Mouse (Mus musculus) hindbrain, embryonic 14.5 days (tissue): ENCODE measurements around the gene Tnnt2. TPM values are rescaled to one million over a fixed set of nuclear protein-coding genes. Genes with fewer than 3 reads are reported as not detected.

ENCODE experiments used
- ATAC-seq: fragments of 200-750 bp; cut with Nextera tagmentation; 2 replicates; pipeline ENCODE4 v1.8.0; 2017; ENCODE audit warnings: moderate number of reproducible peaks, mild to moderate bottlenecking, moderate TSS enrichment, moderate library complexity; ENCODE audit not compliant: low FRiP score
- DNase-seq: peaks from one replicate; pipeline ENCODE4 v3.0.0-alpha.2; 2015; ENCODE audit warnings: low spot score
- H3K27ac ChIP-seq: fragments of 300-500 bp; sonication (generic); 2 replicates; pipeline ENCODE4 v1.5.1; 2014; ENCODE audit warnings: mild to moderate bottlenecking, moderate library complexity
- H3K27me3 ChIP-seq: fragments of 300-500 bp; sonication (generic); 2 replicates; pipeline ENCODE4 v1.6.1; 2014; ENCODE audit warnings: mild to moderate bottlenecking, low read length, mixed read lengths; ENCODE audit not compliant: control insufficient read depth, insufficient read depth
- H3K36me3 ChIP-seq: fragments of 300-500 bp; sonication (generic); replicated peaks from 2 replicates; pipeline ENCODE4 v1.6.1; 2014; ENCODE audit not compliant: control insufficient read depth, insufficient read depth
- H3K4me1 ChIP-seq: fragments of 300-500 bp; sonication (generic); replicated peaks from 2 replicates; pipeline ENCODE4 v1.6.1; 2014; ENCODE audit warnings: antibody characterized with exemption, low read length, mixed read lengths; ENCODE audit not compliant: control insufficient read depth, insufficient read depth
- H3K4me2 ChIP-seq: fragments of 300-500 bp; sonication (generic); replicated peaks from 2 replicates; pipeline ENCODE4 v1.6.1; 2014; ENCODE audit warnings: mild to moderate bottlenecking, moderate library complexity
- H3K4me3 ChIP-seq: fragments of 300-500 bp; sonication (generic); replicated peaks from 2 replicates; pipeline ENCODE4 v1.5.1; 2014; ENCODE audit warnings: mild to moderate bottlenecking, low read length
- H3K9ac ChIP-seq: fragments of 300-500 bp; sonication (generic); 2 replicates; pipeline ENCODE4 v1.6.1; 2014
- H3K9me3 ChIP-seq: fragments of 300-500 bp; sonication (generic); 2 replicates; pipeline ENCODE4 v1.6.1; 2016; ENCODE audit warnings: low read length; ENCODE audit not compliant: control insufficient read depth
- WGBS: fragments of 180-500 bp; shearing (Covaris S2); extraction: QIAGEN DNeasy Blood & Tissue Kit; methylation state at CpG from one replicate; pipeline ENCODE4 v1.1.7; 2014; 5-methylcytosine and 5-hydroxymethylcytosine counted together
- polyA plus RNA-seq: library from polyadenylated mRNA; unstranded; fragments of >200 nt; fragmentation: Nextera tagmentation; extraction: Ambion mirVana; gene quantifications from 2 replicates; pipeline ENCODE4 v1.2.1, GENCODE M21; 2014

Gene Tnnt2
- polyA plus RNA-seq, 1 experiment from 2014 or later: 0.70 TPM

GRCm38 (mm10) chr1:135838626-135839025 lies 2.5 kb downstream of the Tnnt2 start:
- no peak overlapping the region for H3K4me3 ChIP-seq
- H3K36me3 ChIP-seq: no peaks in the 10 kb centered on the region
- DNase-seq (no peak), ATAC-seq (no peak)
- 70% methylated on average over 4 of the region's 4 CpGs for WGBS
- no peaks in the 10 kb centered on the region for H3K4me1 ChIP-seq
- no peak overlapping the region for H3K27ac ChIP-seq
- no peaks in the 10 kb centered on the region for H3K9me3 ChIP-seq
- H3K9ac ChIP-seq: no peak overlapping the region
- H3K27me3 ChIP-seq: no peaks in the 10 kb centered on the region
- H3K4me2 ChIP-seq: no peak overlapping the region

GRCm38 (mm10) chr1:135839065-135839464 lies 2.9 kb downstream of the Tnnt2 start:
- H3K4me2 ChIP-seq: no peak overlapping the region
- H3K36me3 ChIP-seq: no peaks in the 10 kb centered on the region
- 87% methylated on average over 6 of the region's 6 CpGs for WGBS
- DNase-seq (no peak), ATAC-seq (no peak)
- H3K4me1 ChIP-seq: no peaks in the 10 kb centered on the region
- no peak overlapping the region for H3K4me3 ChIP-seq
- H3K27me3 ChIP-seq: no peaks in the 10 kb centered on the region
- H3K27ac ChIP-seq: no peak overlapping the region
- no peaks in the 10 kb centered on the region for H3K9me3 ChIP-seq
- H3K9ac ChIP-seq: no peak overlapping the region

- no peak for ATAC-seq
- DNase-seq: no peak
- 78% methylated on average over 15 of the region's 15 CpGs for WGBS
- Histone ChIP-seq H3K36me3 (no peaks in the 10 kb centered on the region), H3K4me3 (no peak overlapping the region), H3K27me3 (no peaks in the 10 kb centered on the region), H3K4me1 (no peaks in the 10 kb centered on the region), H3K4me2 (no peak overlapping the region), H3K27ac (no peak overlapping the region), H3K9ac (no peak overlapping the region), H3K9me3 (no peaks in the 10 kb centered on the region)
These were observed 4.7 kb downstream of the Tnnt2 start for GRCm38 (mm10) chr1:135840675-135841395.

GRCm38 (mm10) chr1:135843519-135844262 lies 7.5 kb downstream of the Tnnt2 start:
- 90% methylated on average over 10 of the region's 10 CpGs for WGBS
- Histone ChIP-seq H3K27me3 (no peaks in the 10 kb centered on the region), H3K27ac (no peak overlapping the region), H3K4me2 (no peak overlapping the region), H3K9me3 (no peaks in the 10 kb centered on the region), H3K9ac (no peak overlapping the region), H3K4me3 (no peak overlapping the region), H3K4me1 (no peaks in the 10 kb centered on the region), H3K36me3 (no peaks in the 10 kb centered on the region)
- DNase-seq: no peak
- no peak for ATAC-seq

GRCm38 (mm10) chr1:135844481-135844880 lies 8.3 kb downstream of the Tnnt2 start:
- Histone ChIP-seq H3K4me3 (no peak overlapping the region), H3K4me2 (no peak overlapping the region), H3K9me3 (no peaks in the 10 kb centered on the region), H3K27me3 (no peaks in the 10 kb centered on the region), H3K4me1 (no peaks in the 10 kb centered on the region), H3K9ac (no peak overlapping the region), H3K36me3 (no peaks in the 10 kb centered on the region), H3K27ac (no peak overlapping the region)
- WGBS: 81% methylated on average over 6 of the region's 6 CpGs
- no peak for ATAC-seq
- DNase-seq: no peak

- no peak overlapping the region for H3K4me2 ChIP-seq
- no peaks in the 10 kb centered on the region for H3K4me1 ChIP-seq
- no peak overlapping the region for H3K4me3 ChIP-seq
- H3K9me3 ChIP-seq: no peaks in the 10 kb centered on the region
- no peaks in the 10 kb centered on the region for H3K36me3 ChIP-seq
- 82% methylated on average over 5 of the region's 5 CpGs for WGBS
- ATAC-seq: no peak
- H3K27ac ChIP-seq: no peak overlapping the region
- no peak overlapping the region for H3K9ac ChIP-seq
- no peaks in the 10 kb centered on the region for H3K27me3 ChIP-seq
- DNase-seq: no peak
These were observed 10.5 kb downstream of the Tnnt2 start for GRCm38 (mm10) chr1:135846632-135847031.

GRCm38 (mm10) chr1:135847139-135847562 lies 11.0 kb downstream of the Tnnt2 start:
- Histone ChIP-seq H3K4me1 (no peaks in the 10 kb centered on the region; the same call in 1 of the 2 replicates), H3K27me3 (no peaks in the 10 kb centered on the region), H3K9ac (no peak overlapping the region), H3K9me3 (no peaks in the 10 kb centered on the region), H3K36me3 (no peaks in the 10 kb centered on the region), H3K27ac (no peak overlapping the region), H3K4me3 (no peak overlapping the region), H3K4me2 (no peak overlapping the region)
- no peak for ATAC-seq
- DNase-seq: peak; percentile 45
- 32% methylated on average over 6 of the region's 6 CpGs for WGBS

- no peaks in the 10 kb centered on the region for H3K27me3 ChIP-seq
- ATAC-seq: no peak
These were observed 11.6 kb downstream of the Tnnt2 start for GRCm38 (mm10) chr1:135847611-135848351.

More at GRCm38 (mm10) chr1:135847611-135848351, 11.6 kb downstream of the Tnnt2 start:
- H3K4me1 ChIP-seq: no peaks in the 10 kb centered on the region; the same call in 1 of the 2 replicates
- H3K36me3 ChIP-seq: no peaks in the 10 kb centered on the region
- no peaks in the 10 kb centered on the region for H3K9me3 ChIP-seq
- H3K27ac ChIP-seq: no peak overlapping the region
- no peak overlapping the region for H3K4me2 ChIP-seq
- 88% methylated on average over 17 of the region's 17 CpGs for WGBS
- no peak overlapping the region for H3K4me3 ChIP-seq
- no peak overlapping the region for H3K9ac ChIP-seq
- DNase-seq: no peak
